Mouse (Mus musculus) kidney, postnatal 4 days (tissue): ENCODE data around the gene Prkag2.
"Not testable (repeated sequence)": the region's sequence is repeated elsewhere in the genome, so short reads cannot be mapped to it uniquely, and the experiment has no call there.

ENCODE experiments used
- DNase-seq, 2 experiments: peaks; one replicate each; pipeline ENCODE4 v3.0.0; 2021; ENCODE audit warnings: mixed read lengths in 2 of 2

Gene Prkag2

GRCm38 (mm10) chr5:24822231-24822630 lies 278.2 kb downstream of the Prkag2 start:
- DNase-seq, result not testable (repeated sequence)

- no peak for DNase-seq
Observed at GRCm38 (mm10) chr5:24821403-24821841, 279.0 kb downstream of the Prkag2 start.

- DNase-seq, result no peak
Observed at GRCm38 (mm10) chr5:24820627-24821026, 279.8 kb downstream of the Prkag2 start.

- no peak for DNase-seq
Observed at GRCm38 (mm10) chr5:24817191-24817590, 283.3 kb downstream of the Prkag2 start.

- DNase-seq, result no peak
Observed at GRCm38 (mm10) chr5:24813946-24814345, 286.5 kb downstream of the Prkag2 start.

GRCm38 (mm10) chr5:24813005-24813404 lies 287.4 kb downstream of the Prkag2 start:
- DNase-seq, result peak; percentile 24 to 52
